Mouse (Mus musculus) liver, embryonic 11.5 days (tissue): ENCODE measurements at regions not wholly inside any gene's neighbourhood (a gene's known extent, or its start where the extent isn't known, plus 50 kb on each side); places are given as distances from the start of the nearest gene placed in this dataset.

Experiments used
- ATAC-seq: fragments of 200-750 bp; cut with Nextera tagmentation; replicated peaks from 2 replicates; pipeline ENCODE4 v1.8.0; 2017; ENCODE audit warnings: moderate number of reproducible peaks, mild to moderate bottlenecking, moderate TSS enrichment, moderate library complexity; ENCODE audit not compliant: low FRiP score
- DNase-seq: peaks from one replicate; pipeline ENCODE4 v3.0.0-alpha.2; 2017; ENCODE audit warnings: low spot score
- H3K27ac ChIP-seq: fragments of 300-500 bp; sonication (generic); 2 replicates; pipeline ENCODE4 v1.5.1; 2014; ENCODE audit warnings: mild to moderate bottlenecking, low read depth, low read length, control low read depth
- H3K27me3 ChIP-seq: fragments of 300-500 bp; sonication (generic); replicated peaks from 2 replicates; pipeline ENCODE4 v1.6.1; 2014; ENCODE audit warnings: low read length, mixed read lengths; ENCODE audit not compliant: control insufficient read depth, insufficient read depth
- H3K36me3 ChIP-seq: fragments of 300-500 bp; sonication (generic); 2 replicates; pipeline ENCODE4 v1.6.1; 2014; ENCODE audit warnings: mild to moderate bottlenecking, low read length, moderate library complexity, mixed read lengths; ENCODE audit not compliant: control insufficient read depth, insufficient read depth
- H3K4me1 ChIP-seq: fragments of 300-500 bp; sonication (generic); replicated peaks from 2 replicates; pipeline ENCODE4 v1.6.1; 2014; ENCODE audit warnings: low read length, mixed read lengths; ENCODE audit not compliant: control insufficient read depth, insufficient read depth
- H3K4me2 ChIP-seq: fragments of 300-500 bp; sonication (generic); 2 replicates; pipeline ENCODE4 v1.6.1; 2014; ENCODE audit warnings: mild to moderate bottlenecking, control low read depth, moderate library complexity
- H3K4me3 ChIP-seq: fragments of 300-500 bp; sonication (generic); 2 replicates; pipeline ENCODE4 v1.5.1; 2014; ENCODE audit warnings: low read depth, low read length, control low read depth
- H3K9ac ChIP-seq: fragments of 300-500 bp; sonication (generic); 2 replicates; pipeline ENCODE4 v1.6.1; 2014; ENCODE audit warnings: low read depth, low read length, control low read depth
- H3K9me3 ChIP-seq: fragments of 300-500 bp; sonication (generic); 2 replicates; pipeline ENCODE4 v1.6.1; 2016; ENCODE audit warnings: low read length, inconsistent platforms, mixed read lengths; ENCODE audit not compliant: control insufficient read depth
- WGBS: fragments of 180-500 bp; shearing (Covaris S2); extraction: QIAGEN DNeasy Blood & Tissue Kit; methylation state at CpG from one replicate; pipeline ENCODE4 v1.1.7; 2014; 5-methylcytosine and 5-hydroxymethylcytosine counted together

GRCm38 (mm10) chr12:107120486-107121186 lies 367.8 kb upstream of the 3110018I06Rik start:
- no peaks in the 10 kb centered on the region for H3K9me3 ChIP-seq
- no peaks in the 10 kb centered on the region for H3K4me1 ChIP-seq
- no peak overlapping the region for H3K4me2 ChIP-seq
- H3K36me3 ChIP-seq: no peaks in the 10 kb centered on the region
- no peak overlapping the region for H3K9ac ChIP-seq
- H3K27ac ChIP-seq: no peak overlapping the region
- no peaks in the 10 kb centered on the region for H3K27me3 ChIP-seq
- DNase-seq (no peak), ATAC-seq (no peak)
- 85% methylated on average over 21 of the region's 21 CpGs for WGBS
- no peak overlapping the region for H3K4me3 ChIP-seq

- no peak overlapping the region for H3K4me2 ChIP-seq
- DNase-seq (no peak), ATAC-seq (no peak)
- WGBS: 70% methylated on average over 4 of the region's 4 CpGs
- no peak overlapping the region for H3K9ac ChIP-seq
- no peaks in the 10 kb centered on the region for H3K4me1 ChIP-seq
- no peak overlapping the region for H3K4me3 ChIP-seq
- H3K27ac ChIP-seq: no peak overlapping the region
- no peaks in the 10 kb centered on the region for H3K36me3 ChIP-seq
- no peaks in the 10 kb centered on the region for H3K9me3 ChIP-seq
- H3K27me3 ChIP-seq: no peaks in the 10 kb centered on the region
Measured at GRCm38 (mm10) chr12:107121990-107122389, 366.4 kb upstream of the 3110018I06Rik start.

GRCm38 (mm10) chr12:107123661-107124060 lies 364.8 kb upstream of the 3110018I06Rik start:
- no peak for DNase-seq
- Histone ChIP-seq H3K4me1 (no peaks in the 10 kb centered on the region), H3K27ac (no peak overlapping the region), H3K9me3 (no peaks in the 10 kb centered on the region), H3K27me3 (no peaks in the 10 kb centered on the region), H3K4me2 (no peak overlapping the region), H3K4me3 (no peak overlapping the region), H3K9ac (no peak overlapping the region), H3K36me3 (no peaks in the 10 kb centered on the region)
- no peak for ATAC-seq
- whole genome bisulfite sequencing: 75% methylated on average over 8 of the region's 8 CpGs

- no peaks in the 10 kb centered on the region for H3K9me3 ChIP-seq
- H3K27me3 ChIP-seq: no peaks in the 10 kb centered on the region
- H3K36me3 ChIP-seq: no peaks in the 10 kb centered on the region
- 90% methylated on average over 17 of the region's 17 CpGs for WGBS
- DNase-seq (no peak), ATAC-seq (no peak)
- no peaks in the 10 kb centered on the region for H3K4me1 ChIP-seq
- H3K4me3 ChIP-seq: no peak overlapping the region
- no peak overlapping the region for H3K4me2 ChIP-seq
- H3K27ac ChIP-seq: no peak overlapping the region
- H3K9ac ChIP-seq: no peak overlapping the region
Measured at GRCm38 (mm10) chr12:107124263-107124885, 364.1 kb upstream of the 3110018I06Rik start.

GRCm38 (mm10) chr12:107125201-107125600 lies 363.2 kb upstream of the 3110018I06Rik start:
- no peak for ATAC-seq
- H3K4me2 ChIP-seq: no peak overlapping the region
- DNase-seq: no peak
- WGBS: 65% methylated on average over 7 of the region's 7 CpGs
- H3K27me3 ChIP-seq: no peaks in the 10 kb centered on the region
- no peaks in the 10 kb centered on the region for H3K4me1 ChIP-seq
- H3K9ac ChIP-seq: no peak overlapping the region
- H3K27ac ChIP-seq: no peak overlapping the region
- H3K4me3 ChIP-seq: no peak overlapping the region
- H3K9me3 ChIP-seq: no peaks in the 10 kb centered on the region
- no peaks in the 10 kb centered on the region for H3K36me3 ChIP-seq

GRCm38 (mm10) chr12:107126056-107126455 lies 362.4 kb upstream of the 3110018I06Rik start:
- no peaks in the 10 kb centered on the region for H3K9me3 ChIP-seq
- DNase-seq: no peak
- H3K9ac ChIP-seq: no peak overlapping the region
- no peak overlapping the region for H3K27ac ChIP-seq
- ATAC-seq: no peak
- no peak overlapping the region for H3K4me3 ChIP-seq
- no peaks in the 10 kb centered on the region for H3K36me3 ChIP-seq
- 76% methylated on average over 10 of the region's 10 CpGs for WGBS
- no peak overlapping the region for H3K4me2 ChIP-seq
- no peaks in the 10 kb centered on the region for H3K4me1 ChIP-seq
- H3K27me3 ChIP-seq: no peaks in the 10 kb centered on the region

- ATAC-seq (no peak), DNase-seq (no peak)
- WGBS: 77% methylated on average over 3 of the region's 3 CpGs
- H3K4me3 ChIP-seq: no peak overlapping the region
- no peaks in the 10 kb centered on the region for H3K9me3 ChIP-seq
- H3K4me2 ChIP-seq: no peak overlapping the region
- no peak overlapping the region for H3K9ac ChIP-seq
- H3K4me1 ChIP-seq: no peaks in the 10 kb centered on the region
- H3K27ac ChIP-seq: no peak overlapping the region
- no peaks in the 10 kb centered on the region for H3K27me3 ChIP-seq
- H3K36me3 ChIP-seq: no peaks in the 10 kb centered on the region
Measured at GRCm38 (mm10) chr12:107127591-107127990, 360.8 kb upstream of the 3110018I06Rik start.

GRCm38 (mm10) chr12:107129232-107129631 lies 359.2 kb upstream of the 3110018I06Rik start:
- WGBS: 67% methylated on average over 6 of the region's 6 CpGs
- no peak overlapping the region for H3K27ac ChIP-seq
- no peak overlapping the region for H3K9ac ChIP-seq
- no peak overlapping the region for H3K4me3 ChIP-seq
- no peak overlapping the region for H3K4me2 ChIP-seq
- no peak for ATAC-seq
- H3K36me3 ChIP-seq: no peaks in the 10 kb centered on the region
- no peaks in the 10 kb centered on the region for H3K9me3 ChIP-seq
- DNase-seq: no peak
- H3K27me3 ChIP-seq: no peaks in the 10 kb centered on the region
- no peaks in the 10 kb centered on the region for H3K4me1 ChIP-seq

GRCm38 (mm10) chr12:107131351-107131750 lies 357.1 kb upstream of the 3110018I06Rik start:
- 68% methylated on average over 7 of the region's 7 CpGs for WGBS
- Histone ChIP-seq H3K27ac (no peak overlapping the region), H3K4me1 (no peaks in the 10 kb centered on the region), H3K4me2 (no peak overlapping the region), H3K4me3 (no peak overlapping the region), H3K36me3 (no peaks in the 10 kb centered on the region), H3K9me3 (no peaks in the 10 kb centered on the region), H3K9ac (no peak overlapping the region), H3K27me3 (no peaks in the 10 kb centered on the region)
- DNase-seq (no peak), ATAC-seq (no peak)
